Mouse (Mus musculus) stomach, postnatal 0 days (tissue): ENCODE measurements around the gene Tmem189.

Experiments used
- CTCF ChIP-seq: IDR thresholded peaks from 2 replicates; pipeline ENCODE4 v1.5.1; 2016; ENCODE audit warnings: antibody characterized with exemption, low read depth, mild to moderate bottlenecking, moderate library complexity
- EP300 ChIP-seq: optimal IDR thresholded peaks from 2 replicates; pipeline ENCODE3; 2016; ENCODE audit warnings: antibody characterized with exemption

DNA sequence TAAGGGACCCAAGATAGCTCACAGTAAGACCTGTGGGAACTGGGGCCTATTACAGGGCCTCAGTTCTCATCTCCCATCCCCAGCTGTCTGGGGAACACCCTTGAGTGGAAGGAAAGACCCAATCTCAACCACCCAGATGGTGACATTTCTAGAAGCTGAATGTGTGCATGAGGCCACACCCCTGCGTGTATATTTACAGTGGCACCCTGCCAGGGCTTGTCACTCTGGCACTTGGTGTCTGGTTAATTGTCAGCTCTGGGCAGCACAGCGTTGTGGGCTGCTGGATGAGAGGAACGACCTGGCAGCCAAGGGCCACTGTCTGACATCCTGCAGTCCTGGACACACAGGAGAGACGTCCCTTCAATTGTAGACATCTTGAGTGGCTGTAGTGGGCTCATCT lies 60.8 kb downstream of the Tmem189 start:
- TF ChIP-seq CTCF, result no peak
- TF ChIP-seq EP300, result no peak
